Comparison of ENCODE assay signal across 7 mouse cellular contexts in the genomic region with DNA sequence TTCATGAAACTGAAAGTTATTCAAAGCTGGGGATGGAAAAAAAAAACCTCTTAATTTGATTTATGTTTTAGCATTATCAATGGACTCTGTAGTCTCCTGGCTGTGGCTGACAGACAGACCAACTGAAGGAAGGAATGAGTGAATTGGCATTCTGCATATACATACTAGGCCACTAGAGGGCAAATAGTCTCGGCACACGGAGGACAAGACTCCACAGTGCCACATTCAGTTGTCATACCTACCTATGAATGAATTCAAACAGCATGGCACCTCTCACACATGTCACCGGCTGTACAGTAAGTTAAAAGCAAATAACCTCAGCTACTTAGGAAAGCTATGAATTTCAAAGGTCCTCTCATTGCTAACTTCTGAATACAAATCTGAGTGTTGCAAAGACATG.
DNase-seq lines count a peak whose midpoint lies in the region; ATAC-seq lines count a peak whose summit lies in the region.

No protein-coding gene starts in this region.

- peak; percentile 61 for DNase-seq in hindbrain, embryonic 14.5 days (ENCODE audit: low spot score)
- peak; percentile 3 for DNase-seq in 3134 (ENCODE audit: extremely low read depth, insufficient read length, low spot score)
- peak; percentile 5 to 9 for DNase-seq in B cell, adult 2 months
- DNase-seq in embryo, embryonic 11 days, result peak; percentile 65
- peak; percentile 13 for DNase-seq in lung, postnatal 25 days (ENCODE audit: low spot score)
- no peak for DNase-seq in spleen, postnatal 14 days (ENCODE audit: low spot score in 2 of 2)

- no peaks in the 10 kb centered on the region for H3K36me3 ChIP-seq in hindbrain, embryonic 14.5 days (replicated peaks; ENCODE audit: control insufficient read depth, insufficient read depth)
- no peaks in the 10 kb centered on the region for H3K36me3 ChIP-seq in hindbrain, embryonic 12.5 days

- no peak for ATAC-seq in hindbrain, embryonic 14.5 days (ENCODE audit: low FRiP score)
- no peak for ATAC-seq in hindbrain, embryonic 12.5 days (ENCODE audit: low FRiP score)

- 38% methylated on average over 3 of the region's 3 CpGs for WGBS in hindbrain, embryonic 14.5 days
- 29% methylated on average over 3 of the region's 3 CpGs for WGBS in hindbrain, embryonic 12.5 days

- no peak overlapping the region for H3K27ac ChIP-seq in hindbrain, embryonic 14.5 days
- H3K27ac ChIP-seq in hindbrain, embryonic 12.5 days, result no peak overlapping the region

- no peaks in the 10 kb centered on the region for H3K27me3 ChIP-seq in hindbrain, embryonic 14.5 days (ENCODE audit: control insufficient read depth, insufficient read depth, low read length)
- H3K27me3 ChIP-seq in hindbrain, embryonic 12.5 days, result no peaks in the 10 kb centered on the region; the same call in 1 of the 2 replicates

- no peak overlapping the region for H3K9ac ChIP-seq in hindbrain, embryonic 14.5 days
- H3K9ac ChIP-seq in hindbrain, embryonic 12.5 days, result no peak overlapping the region

- H3K4me2 ChIP-seq in hindbrain, embryonic 14.5 days (replicated peaks), result no peak overlapping the region
- H3K4me2 ChIP-seq in hindbrain, embryonic 12.5 days (replicated peaks), result no peak overlapping the region

- no peaks in the 10 kb centered on the region for H3K4me1 ChIP-seq in hindbrain, embryonic 14.5 days (replicated peaks; ENCODE audit: control insufficient read depth, insufficient read depth, low read length)
- no peaks in the 10 kb centered on the region for H3K4me1 ChIP-seq in hindbrain, embryonic 12.5 days

- no peaks in the 10 kb centered on the region for H3K9me3 ChIP-seq in hindbrain, embryonic 14.5 days (ENCODE audit: control insufficient read depth, low read length)
- H3K9me3 ChIP-seq in hindbrain, embryonic 12.5 days (replicated peaks), result no peaks in the 10 kb centered on the region

- no peak overlapping the region for H3K4me3 ChIP-seq in hindbrain, embryonic 14.5 days (replicated peaks; ENCODE audit: low read length)
- no peak overlapping the region for H3K4me3 ChIP-seq in hindbrain, embryonic 12.5 days

Comparison
In these comparisons a context has a peak if more than half of its experiments do, and no peak if none do; other contexts are left out.
1. DNase-seq: peak in hindbrain, embryonic 14.5 days (single experiment), 3134 (single experiment), B cell, adult 2 months (2 of 2), embryo, embryonic 11 days (single experiment) and lung, postnatal 25 days (single experiment); none in spleen, postnatal 14 days (0 of 2).